Mouse (Mus musculus): ENCODE data around the gene Hmgb2.

DNA sequence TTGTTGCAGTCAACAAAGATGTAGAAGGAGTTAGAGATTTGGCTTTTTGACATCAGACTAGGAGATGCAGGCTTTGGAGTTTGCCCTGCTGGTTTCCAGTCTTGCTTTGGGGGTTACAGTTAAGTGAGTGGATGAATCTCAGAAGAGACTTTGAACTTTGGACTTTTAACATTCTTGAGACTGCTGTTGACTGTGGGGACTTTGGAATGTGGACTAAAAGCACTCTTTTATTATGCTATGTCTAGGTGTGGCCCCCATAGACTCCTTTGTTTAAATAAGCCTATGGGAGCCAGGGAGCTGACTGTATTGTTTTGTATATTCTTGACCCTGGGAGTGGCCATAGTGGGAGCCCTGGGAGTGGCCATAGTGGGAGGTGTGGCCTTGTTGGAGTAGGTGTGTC, 21.8 kb upstream of the Hmgb2 start:
- TF ChIP-seq POLR2A (IDR thresholded peaks at IDR 0.05; ENCODE audit: borderline replicate concordance, extremely low read depth, low read depth, low read length) = no peak
- TF ChIP-seq CTCF (IDR thresholded peaks at IDR 0.05; ENCODE audit: insufficient read depth, low read length) = no peak

Data from lung, adult 2 months (tissue).